Mouse (Mus musculus) brown adipose tissue, adult 24 weeks (tissue): ENCODE data around the gene Cby3. TPM values are rescaled to one million over a fixed set of nuclear protein-coding genes. Genes with fewer than 3 reads are reported as not detected.
"Not testable (repeated sequence)": the region's sequence is repeated elsewhere in the genome, so short reads cannot be mapped to it uniquely, and the experiment has no call there.

Experiments
- H3K27ac ChIP-seq: fragments of 200-500 bp; replicated peaks from 2 replicates; pipeline ENCODE4 v1.5.1; 2012; ENCODE audit warnings: low read depth, mild to moderate bottlenecking, low read length
- H3K4me1 ChIP-seq: fragments of 200-500 bp; 2 replicates; pipeline ENCODE4 v1.6.1; 2012; ENCODE audit warnings: low read length, mixed read lengths; ENCODE audit not compliant: control insufficient read depth, insufficient read depth, insufficient read length
- H3K4me3 ChIP-seq: fragments of 200-500 bp; 2 replicates; pipeline ENCODE4 v1.5.1; 2012; ENCODE audit warnings: low read depth, mild to moderate bottlenecking, low read length, moderate library complexity; ENCODE audit not compliant: insufficient read depth
- polyA plus RNA-seq: library from polyadenylated mRNA; stranded (reverse); fragments of >200 nt; gene quantifications from 2 replicates; pipeline ENCODE4 v1.2.4, GENCODE M21; 2012; ENCODE audit not compliant: missing spikeins, insufficient read depth, insufficient read length

Gene Cby3
- not detected in 2 replicates for polyA plus RNA-seq

- H3K27ac ChIP-seq, result no peak within 1 kb of the TSS
- H3K4me3 ChIP-seq, result no peak within 1 kb of the TSS
- peaks cover 2% of the 10 kb centered on the region; the same call in 1 of the 2 replicates for H3K4me1 ChIP-seq
Measured at GRCm38 (mm10) chr11:50354162-50354561, at the start of gene Cby3. Gene Cby3 (plus strand): TSS chr11:50354462.

- no peaks in the 10 kb centered on the region for H3K4me1 ChIP-seq
- no peak overlapping the region for H3K27ac ChIP-seq
- H3K4me3 ChIP-seq, result no peak overlapping the region
Measured at GRCm38 (mm10) chr11:50312803-50313202, 41.5 kb upstream of the Cby3 start.

GRCm38 (mm10) chr11:50319343-50319742 is 34.9 kb upstream of the Cby3 start:
- H3K27ac ChIP-seq, H3K4me3 ChIP-seq, H3K4me1 ChIP-seq: not testable (repeated sequence)

DNA sequence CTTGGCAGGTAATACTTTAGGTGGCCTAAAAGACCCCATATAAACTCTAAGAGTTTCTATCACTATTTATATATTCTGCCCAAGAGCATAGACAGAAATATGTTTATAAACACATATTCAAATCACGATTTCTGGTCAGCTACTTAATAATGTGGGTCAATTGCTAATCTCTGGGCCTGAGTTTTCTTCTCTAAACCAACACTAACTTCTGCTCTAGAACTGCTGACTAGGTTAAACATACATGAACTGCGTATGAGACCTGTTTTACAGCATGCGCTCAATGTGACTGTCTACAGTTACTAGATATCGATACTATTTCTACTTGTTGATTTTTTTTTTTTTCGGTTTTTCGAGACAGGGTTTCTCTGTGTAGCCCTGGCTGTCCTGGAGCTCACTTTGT is 33.0 kb upstream of the Cby3 start:
- Histone ChIP-seq H3K27ac (no peak overlapping the region), H3K4me3 (no peak overlapping the region), H3K4me1 (no peaks in the 10 kb centered on the region)

GRCm38 (mm10) chr11:50322345-50322744 is 31.9 kb upstream of the Cby3 start:
- no peak overlapping the region for H3K4me3 ChIP-seq
- H3K4me1 ChIP-seq, result no peaks in the 10 kb centered on the region
- no peak overlapping the region for H3K27ac ChIP-seq

GRCm38 (mm10) chr11:50323843-50324242 is 30.4 kb upstream of the Cby3 start:
- no peaks in the 10 kb centered on the region for H3K4me1 ChIP-seq
- H3K4me3 ChIP-seq, result 0 out of 2 replicates have a peak overlapping the region, but pooled peaks have one; percentile 1
- H3K27ac ChIP-seq, result no peak overlapping the region

GRCm38 (mm10) chr11:50324751-50325471 is 29.4 kb upstream of the Cby3 start:
- H3K4me3 ChIP-seq, result peak overlapping the region; percentile 69
- no peaks in the 10 kb centered on the region for H3K4me1 ChIP-seq
- H3K27ac ChIP-seq, result peak overlapping the region; percentile 55

GRCm38 (mm10) chr11:50325496-50326301 is 28.6 kb upstream of the Cby3 start, which contains the start of gene Canx:
Gene Canx (minus strand): TSS chr11:50325673.
- peak within 1 kb of the TSS; percentile 69 for H3K4me3 ChIP-seq
- peak within 1 kb of the TSS; percentile 80 for H3K27ac ChIP-seq
- no peaks in the 10 kb centered on the region for H3K4me1 ChIP-seq

DNA sequence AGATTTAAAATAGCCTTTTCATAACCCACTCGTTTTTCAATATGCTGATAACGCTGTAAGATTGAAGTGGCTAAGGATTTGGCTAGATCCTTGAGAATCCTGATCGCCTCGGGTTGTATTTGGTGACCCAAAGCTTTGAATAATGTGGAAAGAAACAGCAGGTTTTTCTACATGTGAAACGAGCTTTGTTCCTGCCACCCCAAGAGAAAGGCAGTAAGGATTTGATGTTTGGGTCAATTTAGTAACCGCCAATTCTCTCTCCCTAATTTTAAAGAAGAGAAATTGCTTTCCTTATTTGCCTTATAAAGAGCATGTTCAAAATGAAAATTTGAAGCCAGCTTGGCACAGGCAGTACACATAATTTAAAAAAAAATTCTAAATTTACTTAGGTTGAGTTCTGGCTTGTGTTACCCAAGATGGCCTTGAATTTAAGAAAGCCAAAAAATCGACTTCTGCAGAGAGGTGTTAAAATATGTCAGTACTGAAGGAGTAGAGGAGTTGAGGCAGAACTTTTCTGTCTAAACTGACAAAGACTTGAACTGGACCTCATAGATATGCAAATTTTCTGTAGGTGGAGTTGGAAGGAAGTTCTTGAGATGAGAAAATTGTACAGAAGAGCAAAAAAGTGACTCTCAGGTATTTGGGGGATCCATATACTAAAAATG is 27.8 kb upstream of the Cby3 start:
- Histone ChIP-seq H3K4me3 (peak overlapping the region; percentile 64), H3K27ac (peak overlapping the region; percentile 80), H3K4me1 (no peaks in the 10 kb centered on the region)

GRCm38 (mm10) chr11:50328075-50328625 is 26.1 kb upstream of the Cby3 start:
- Histone ChIP-seq H3K4me3 (no peak overlapping the region), H3K27ac (no peak overlapping the region), H3K4me1 (no peaks in the 10 kb centered on the region)

DNA sequence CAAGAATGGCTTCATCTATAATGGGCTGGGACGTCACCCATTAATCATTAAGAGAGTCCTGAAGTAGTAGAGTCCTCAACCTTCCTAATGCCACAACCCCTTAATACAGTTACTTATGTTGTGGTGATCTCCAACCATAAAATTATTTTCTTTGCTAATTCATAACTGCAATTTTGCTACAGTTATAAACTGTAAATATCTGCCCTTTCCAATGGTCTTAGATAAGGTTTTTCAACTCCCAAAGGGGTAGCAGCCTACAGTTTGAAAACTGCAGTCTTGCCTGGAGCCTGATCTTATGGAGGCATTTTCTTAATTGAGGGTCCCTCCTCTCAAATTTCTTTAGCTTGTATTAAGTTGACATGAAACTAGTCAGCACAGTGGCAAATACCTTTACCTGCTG is 24.9 kb upstream of the Cby3 start:
- Histone ChIP-seq H3K4me3 (no peak overlapping the region), H3K4me1 (no peaks in the 10 kb centered on the region), H3K27ac (no peak overlapping the region)

- Histone ChIP-seq H3K4me1 (no peaks in the 10 kb centered on the region), H3K27ac (no peak overlapping the region), H3K4me3 (no peak overlapping the region)
Measured at GRCm38 (mm10) chr11:50333181-50333580, 21.1 kb upstream of the Cby3 start.

GRCm38 (mm10) chr11:50336126-50336525 is 18.1 kb upstream of the Cby3 start:
- H3K4me3 ChIP-seq, result no peak overlapping the region

GRCm38 (mm10) chr11:50336891-50337290 is 17.4 kb upstream of the Cby3 start:
- Histone ChIP-seq H3K4me3 (no peak overlapping the region), H3K27ac (no peak overlapping the region), H3K4me1 (no peaks in the 10 kb centered on the region)

More at GRCm38 (mm10) chr11:50336126-50336525, 18.1 kb upstream of the Cby3 start:
- Histone ChIP-seq H3K27ac (no peak overlapping the region), H3K4me1 (no peaks in the 10 kb centered on the region)

- no peak overlapping the region for H3K4me3 ChIP-seq
- no peak overlapping the region for H3K27ac ChIP-seq
- H3K4me1 ChIP-seq, result no peaks in the 10 kb centered on the region
Measured at GRCm38 (mm10) chr11:50345486-50345885, 8.8 kb upstream of the Cby3 start.
